Mouse (Mus musculus) WW6 (cell line): ENCODE measurements around the gene Unk.

ENCODE experiments used
- DNase-seq: peaks from one replicate; pipeline ENCODE4 v3.0.0-alpha.2; 2013; ENCODE audit warnings: low read depth, low spot score

Gene Unk

GRCm38 (mm10) chr11:116029086-116029865 is 846 bp upstream of the Unk start:
- no peak for DNase-seq

GRCm38 (mm10) chr11:116030898-116031845 is 1.1 kb downstream of the Unk start:
- no peak for DNase-seq

- DNase-seq = no peak
Observed at GRCm38 (mm10) chr11:116034584-116034983, 4.5 kb downstream of the Unk start.

- DNase-seq = no peak
Observed at GRCm38 (mm10) chr11:116036671-116037070, 6.5 kb downstream of the Unk start.

- DNase-seq = no peak
Observed at GRCm38 (mm10) chr11:116037826-116038225, 7.7 kb downstream of the Unk start.

GRCm38 (mm10) chr11:116040593-116040992 is 10.5 kb downstream of the Unk start:
- DNase-seq = no peak

GRCm38 (mm10) chr11:116041833-116042232 is 11.7 kb downstream of the Unk start:
- DNase-seq = no peak

- DNase-seq = no peak
Observed at GRCm38 (mm10) chr11:116042372-116043138, 12.4 kb downstream of the Unk start.

GRCm38 (mm10) chr11:116043286-116043685 is 13.2 kb downstream of the Unk start:
- DNase-seq = no peak

- no peak for DNase-seq
Observed at GRCm38 (mm10) chr11:116045173-116045572, 15.1 kb downstream of the Unk start.

GRCm38 (mm10) chr11:116049610-116050009 is 19.5 kb downstream of the Unk start:
- no peak for DNase-seq

- DNase-seq = no peak
Observed at GRCm38 (mm10) chr11:116050196-116050595, 20.1 kb downstream of the Unk start.

GRCm38 (mm10) chr11:116053510-116054229 is 23.5 kb downstream of the Unk start:
- no peak for DNase-seq

- DNase-seq = no peak
Observed at GRCm38 (mm10) chr11:116055873-116056272, 25.8 kb downstream of the Unk start.

GRCm38 (mm10) chr11:116057237-116057881 is 27.2 kb downstream of the Unk start:
- no peak for DNase-seq

- no peak for DNase-seq
Observed at GRCm38 (mm10) chr11:116058022-116058614, 28.0 kb downstream of the Unk start.

GRCm38 (mm10) chr11:116058868-116059690 is 29.0 kb downstream of the Unk start:
- DNase-seq = no peak

GRCm38 (mm10) chr11:116059691-116060025 is 29.5 kb downstream of the Unk start:
- DNase-seq = no peak

GRCm38 (mm10) chr11:116060596-116060995 is 30.5 kb downstream of the Unk start:
- no peak for DNase-seq
